Mouse (Mus musculus) G1E (cell line): ENCODE measurements at regions not wholly inside any gene's neighbourhood (a gene's known extent, or its start where the extent isn't known, plus 50 kb on each side); places are given as distances from the start of the nearest gene placed in this dataset.
A peak's percentile ranks its signal among the peaks of the same experiment; 100 is the strongest.

Experiments
- CTCF ChIP-seq: IDR thresholded peaks from 2 replicates; pipeline ENCODE4 v1.5.1; 2012; ENCODE audit warnings: low read depth, low read length, inconsistent platforms, mixed read lengths
- GATA1 ChIP-seq: IDR thresholded peaks from 2 replicates; pipeline ENCODE4 v1.6.1; 2012; ENCODE audit warnings: borderline replicate concordance, low read length, inconsistent platforms, mixed read lengths
- TAL1 ChIP-seq: conservative IDR thresholded peaks from 2 replicates; pipeline ENCODE4 v1.6.1; 2012; ENCODE audit warnings: low read depth, low read length, inconsistent platforms, mixed read lengths

- TF ChIP-seq CTCF (0 out of 2 replicates have a peak, but pooled peaks have one; percentile 23), TAL1 (no peak), GATA1 (no peak)
Measured at GRCm38 (mm10) chr4:106225184-106225862, 90.7 kb upstream of the Usp24 start.
